Mouse (Mus musculus): ENCODE measurements around the gene Atoh8. TPM values are rescaled to one million over a fixed set of nuclear protein-coding genes. Genes with fewer than 3 reads are reported as not detected.

Gene Atoh8
- polyA plus RNA-seq, 1 experiment from 2014 or later = 9.6 TPM

GRCm38 (mm10) chr6:72252433-72252832 is 17.1 kb upstream of the Atoh8 start:
- H3K27ac ChIP-seq = no peak overlapping the region
- 71% methylated on average over 1 of the region's 1 CpGs for WGBS
- no peak for ATAC-seq
- no peak overlapping the region for H3K9ac ChIP-seq
- H3K27me3 ChIP-seq (replicated peaks) = no peaks in the 10 kb centered on the region
- peaks cover 7% of the 10 kb centered on the region; the same call in 1 of the 2 replicates for H3K4me1 ChIP-seq (replicated peaks)
- no peak overlapping the region for H3K4me3 ChIP-seq (replicated peaks)
- no peak overlapping the region for H3K4me2 ChIP-seq (replicated peaks)
- no peaks in the 10 kb centered on the region for H3K36me3 ChIP-seq
- no peaks in the 10 kb centered on the region for H3K9me3 ChIP-seq

GRCm38 (mm10) chr6:72249981-72250380 is 14.6 kb upstream of the Atoh8 start:
- ATAC-seq = no peak
- Histone ChIP-seq H3K36me3 (no peaks in the 10 kb centered on the region), H3K4me1 (replicated peaks) (peaks cover 13% of the 10 kb centered on the region)

GRCm38 (mm10) chr6:72248150-72248914 is 13.0 kb upstream of the Atoh8 start:
- Histone ChIP-seq H3K4me1 (replicated peaks) (peaks cover 25% of the 10 kb centered on the region), H3K27ac (0 out of 2 replicates have a peak overlapping the region, but pooled peaks have one; percentile 3), H3K36me3 (no peaks in the 10 kb centered on the region), H3K9ac (no peak overlapping the region), H3K4me2 (replicated peaks) (no peak overlapping the region), H3K9me3 (no peaks in the 10 kb centered on the region), H3K27me3 (replicated peaks) (no peaks in the 10 kb centered on the region), H3K4me3 (replicated peaks) (no peak overlapping the region)
- peak; percentile 53; the same call in 1 of the 2 replicates for ATAC-seq
- 46% methylated on average over 15 of the region's 15 CpGs for WGBS

More at GRCm38 (mm10) chr6:72249981-72250380, 14.6 kb upstream of the Atoh8 start:
- 86% methylated on average over 4 of the region's 4 CpGs for WGBS
- no peaks in the 10 kb centered on the region for H3K27me3 ChIP-seq (replicated peaks)
- H3K9me3 ChIP-seq = no peaks in the 10 kb centered on the region
- no peak overlapping the region for H3K9ac ChIP-seq
- H3K4me3 ChIP-seq (replicated peaks) = no peak overlapping the region
- no peak overlapping the region for H3K4me2 ChIP-seq (replicated peaks)
- no peak overlapping the region for H3K27ac ChIP-seq

GRCm38 (mm10) chr6:72246303-72246702 is 10.9 kb upstream of the Atoh8 start:
- ATAC-seq = no peak
- H3K36me3 ChIP-seq = no peaks in the 10 kb centered on the region
- H3K27ac ChIP-seq = no peak overlapping the region
- no peak overlapping the region for H3K9ac ChIP-seq
- no peak overlapping the region for H3K4me3 ChIP-seq (replicated peaks)
- no peaks in the 10 kb centered on the region for H3K27me3 ChIP-seq (replicated peaks)
- 83% methylated on average over 6 of the region's 6 CpGs for WGBS
- no peaks in the 10 kb centered on the region for H3K9me3 ChIP-seq
- peaks cover 35% of the 10 kb centered on the region for H3K4me1 ChIP-seq (replicated peaks)
- H3K4me2 ChIP-seq (replicated peaks) = no peak overlapping the region

- no peaks in the 10 kb centered on the region for H3K27me3 ChIP-seq (replicated peaks)
- 40% methylated on average over 20 of the region's 20 CpGs for WGBS
- peak overlapping the region; percentile 85 for H3K27ac ChIP-seq
- no peaks in the 10 kb centered on the region for H3K36me3 ChIP-seq
- H3K9me3 ChIP-seq = no peaks in the 10 kb centered on the region
- no peak overlapping the region for H3K9ac ChIP-seq
- H3K4me2 ChIP-seq (replicated peaks) = peak overlapping the region; percentile 32; the same call in 1 of the 2 replicates
- ATAC-seq = peak; percentile 32; the same call in 1 of the 2 replicates
- H3K4me3 ChIP-seq (replicated peaks) = no peak overlapping the region
- peaks cover 38% of the 10 kb centered on the region for H3K4me1 ChIP-seq (replicated peaks)
These were observed 9.3 kb upstream of the Atoh8 start for GRCm38 (mm10) chr6:72244569-72245285.

- H3K4me1 ChIP-seq (replicated peaks) = peaks cover 38% of the 10 kb centered on the region
- no peak overlapping the region for H3K4me3 ChIP-seq (replicated peaks)
- peak overlapping the region; percentile 32; the same call in 1 of the 2 replicates for H3K4me2 ChIP-seq (replicated peaks)
- no peaks in the 10 kb centered on the region for H3K36me3 ChIP-seq
- peak; percentile 76 for ATAC-seq
- 10% methylated on average over 9 of the region's 9 CpGs for WGBS
- no peak overlapping the region for H3K9ac ChIP-seq
- no peaks in the 10 kb centered on the region for H3K9me3 ChIP-seq
- H3K27me3 ChIP-seq (replicated peaks) = no peaks in the 10 kb centered on the region
- peak overlapping the region; percentile 85 for H3K27ac ChIP-seq
These were observed 8.8 kb upstream of the Atoh8 start for GRCm38 (mm10) chr6:72244144-72244549.

- Histone ChIP-seq H3K4me3 (replicated peaks) (no peak overlapping the region), H3K36me3 (no peaks in the 10 kb centered on the region), H3K9ac (no peak overlapping the region), H3K27ac (no peak overlapping the region), H3K4me2 (replicated peaks) (no peak overlapping the region), H3K4me1 (replicated peaks) (peaks cover 33% of the 10 kb centered on the region), H3K27me3 (replicated peaks) (peaks cover 8% of the 10 kb centered on the region), H3K9me3 (no peaks in the 10 kb centered on the region)
- no peak for ATAC-seq
- WGBS = 85% methylated on average over 13 of the region's 13 CpGs
These were observed 7.3 kb upstream of the Atoh8 start for GRCm38 (mm10) chr6:72242532-72243320.

- no peak for ATAC-seq
- WGBS = 31% methylated on average over 8 of the region's 8 CpGs
- Histone ChIP-seq H3K9me3 (no peaks in the 10 kb centered on the region), H3K4me1 (replicated peaks) (peaks cover 31% of the 10 kb centered on the region), H3K9ac (no peak overlapping the region), H3K4me2 (replicated peaks) (no peak overlapping the region), H3K36me3 (no peaks in the 10 kb centered on the region), H3K27ac (no peak overlapping the region), H3K27me3 (replicated peaks) (peaks cover 8% of the 10 kb centered on the region), H3K4me3 (replicated peaks) (no peak overlapping the region)
These were observed 6.4 kb upstream of the Atoh8 start for GRCm38 (mm10) chr6:72241843-72242154.

- WGBS = 28% methylated on average over 8 of the region's 8 CpGs
- Histone ChIP-seq H3K4me2 (replicated peaks) (no peak overlapping the region), H3K9me3 (no peaks in the 10 kb centered on the region), H3K36me3 (no peaks in the 10 kb centered on the region), H3K4me3 (replicated peaks) (no peak overlapping the region), H3K9ac (no peak overlapping the region), H3K27ac (peak overlapping the region; percentile 63), H3K27me3 (replicated peaks) (peaks cover 8% of the 10 kb centered on the region), H3K4me1 (replicated peaks) (peaks cover 31% of the 10 kb centered on the region)
- ATAC-seq = no peak; the same call in 1 of the 2 replicates
These were observed 5.9 kb upstream of the Atoh8 start for GRCm38 (mm10) chr6:72241133-72241842.

- no peak for ATAC-seq
- Histone ChIP-seq H3K36me3 (no peaks in the 10 kb centered on the region), H3K27me3 (replicated peaks) (peaks cover 13% of the 10 kb centered on the region), H3K4me2 (replicated peaks) (no peak overlapping the region), H3K27ac (no peak overlapping the region), H3K4me3 (replicated peaks) (no peak overlapping the region), H3K4me1 (replicated peaks) (peaks cover 30% of the 10 kb centered on the region), H3K9ac (no peak overlapping the region), H3K9me3 (no peaks in the 10 kb centered on the region)
- 41% methylated on average over 2 of the region's 2 CpGs for WGBS
These were observed 4.7 kb upstream of the Atoh8 start for GRCm38 (mm10) chr6:72240042-72240441.

GRCm38 (mm10) chr6:72237035-72237434 is 1.7 kb upstream of the Atoh8 start:
- Histone ChIP-seq H3K4me1 (replicated peaks) (peaks cover 29% of the 10 kb centered on the region), H3K27ac (no peak overlapping the region), H3K36me3 (no peaks in the 10 kb centered on the region), H3K27me3 (replicated peaks) (peaks cover 29% of the 10 kb centered on the region), H3K9ac (no peak overlapping the region), H3K4me3 (replicated peaks) (no peak overlapping the region), H3K9me3 (no peaks in the 10 kb centered on the region), H3K4me2 (replicated peaks) (no peak overlapping the region)
- 6% methylated on average over 5 of the region's 5 CpGs for WGBS
- peak; percentile 41; the same call in 1 of the 2 replicates for ATAC-seq

Data from intestine, embryonic 15.5 days (tissue).